Mouse (Mus musculus): ENCODE measurements at regions not wholly inside any gene's neighbourhood (a gene's known extent, or its start where the extent isn't known, plus 50 kb on each side); places are given as distances from the start of the nearest gene placed in this dataset.

- TF ChIP-seq NANOG (IDR thresholded peaks at IDR 0.05; ENCODE audit: borderline replicate concordance, low read length) (no peak), CTCF (conservative IDR thresholded peaks at IDR 0.05; ENCODE audit: low read length) (no peak)
These were observed 118.8 kb downstream of the Lmo4 start for GRCm38 (mm10) chr3:144086176-144086575.
